Mouse (Mus musculus): ENCODE results near the gene Pcif1. TPM values are rescaled to one million over a fixed set of nuclear protein-coding genes. Genes with fewer than 3 reads are reported as not detected.
A peak's percentile ranks its signal among the peaks of the same experiment; 100 is the strongest.
"Not testable (repeated sequence)": the region's sequence is repeated elsewhere in the genome, so short reads cannot be mapped to it uniquely, and the experiment has no call there.

The Pcif1 gene
- polyA plus RNA-seq, 1 experiment from 2014 or later = 76.6 TPM

GRCm38 (mm10) chr2:164874239-164874769 is 4.8 kb upstream of the Pcif1 start:
- Histone ChIP-seq H3K27ac (ENCODE audit: low read depth, low read length) (0 out of 2 replicates have a peak overlapping the region, but pooled peaks have one; percentile 44), H3K9me3 (ENCODE audit: control insufficient read depth, low read length) (no peaks in the 10 kb centered on the region), H3K36me3 (ENCODE audit: control insufficient read depth, insufficient read depth, low read length) (no peaks in the 10 kb centered on the region), H3K9ac (ENCODE audit: low read length) (no peak overlapping the region), H3K4me2 (ENCODE audit: low read depth) (no peak overlapping the region), H3K27me3 (ENCODE audit: control insufficient read depth, insufficient read depth, low read length) (no peaks in the 10 kb centered on the region), H3K4me1 (ENCODE audit: control insufficient read depth, insufficient read depth, low read length) (peaks cover 9% of the 10 kb centered on the region; the same call in 1 of the 2 replicates), H3K4me3 (ENCODE audit: low read depth, low read length) (no peak overlapping the region)
- no peak for ATAC-seq (ENCODE audit: insufficient read depth, low FRiP score, low TSS enrichment)
- 8% methylated on average over 1 of the region's 1 CpGs for WGBS
- DNase-seq (ENCODE audit: low spot score) = no peak

- not testable (repeated sequence) for H3K36me3 ChIP-seq (ENCODE audit: control insufficient read depth, insufficient read depth, low read length); H3K4me2 ChIP-seq (ENCODE audit: low read depth); H3K27me3 ChIP-seq (ENCODE audit: control insufficient read depth, insufficient read depth, low read length); ATAC-seq (ENCODE audit: insufficient read depth, low FRiP score, low TSS enrichment); DNase-seq (ENCODE audit: low spot score); H3K27ac ChIP-seq (ENCODE audit: low read depth, low read length); H3K4me3 ChIP-seq (ENCODE audit: low read depth, low read length); H3K9me3 ChIP-seq (ENCODE audit: control insufficient read depth, low read length); H3K9ac ChIP-seq (ENCODE audit: low read length)
- H3K4me1 ChIP-seq (ENCODE audit: control insufficient read depth, insufficient read depth, low read length) = peaks cover 14% of the 10 kb centered on the region
- WGBS = 53% methylated on average over 2 of the region's 2 CpGs
Observed at GRCm38 (mm10) chr2:164875648-164876047, 3.5 kb upstream of the Pcif1 start.

- Histone ChIP-seq H3K4me1 (ENCODE audit: control insufficient read depth, insufficient read depth, low read length) (peaks cover 16% of the 10 kb centered on the region), H3K4me2 (ENCODE audit: low read depth) (peak overlapping the region; percentile 82)
- not testable (repeated sequence) for H3K9me3 ChIP-seq (ENCODE audit: control insufficient read depth, low read length); H3K9ac ChIP-seq (ENCODE audit: low read length); DNase-seq (ENCODE audit: low spot score); H3K36me3 ChIP-seq (ENCODE audit: control insufficient read depth, insufficient read depth, low read length); ATAC-seq (ENCODE audit: insufficient read depth, low FRiP score, low TSS enrichment); H3K27me3 ChIP-seq (ENCODE audit: control insufficient read depth, insufficient read depth, low read length); H3K27ac ChIP-seq (ENCODE audit: low read depth, low read length); H3K4me3 ChIP-seq (ENCODE audit: low read depth, low read length)
- WGBS = 75% methylated on average over 11 of the region's 11 CpGs
Observed at GRCm38 (mm10) chr2:164877376-164878215, 1.5 kb upstream of the Pcif1 start.

GRCm38 (mm10) chr2:164878509-164879227 is 436 bp upstream of the Pcif1 start:
- H3K27me3 ChIP-seq (ENCODE audit: control insufficient read depth, insufficient read depth, low read length) = no peaks in the 10 kb centered on the region
- 1% methylated on average over 28 of the region's 28 CpGs for WGBS
- H3K4me3 ChIP-seq (ENCODE audit: low read depth, low read length) = peak overlapping the region; percentile 94
- peak overlapping the region; percentile 82 for H3K4me2 ChIP-seq (ENCODE audit: low read depth)
- H3K9ac ChIP-seq (ENCODE audit: low read length) = peak overlapping the region; percentile 100
- peaks cover 16% of the 10 kb centered on the region for H3K4me1 ChIP-seq (ENCODE audit: control insufficient read depth, insufficient read depth, low read length)
- no peaks in the 10 kb centered on the region for H3K36me3 ChIP-seq (ENCODE audit: control insufficient read depth, insufficient read depth, low read length)
- H3K9me3 ChIP-seq (ENCODE audit: control insufficient read depth, low read length) = no peaks in the 10 kb centered on the region
- ATAC-seq (ENCODE audit: insufficient read depth, low FRiP score, low TSS enrichment) (peak; percentile 61), DNase-seq (ENCODE audit: low spot score) (peak; percentile 52)
- H3K27ac ChIP-seq (ENCODE audit: low read depth, low read length) = peak overlapping the region; percentile 100

- Histone ChIP-seq H3K9ac (ENCODE audit: low read length) (peak overlapping the region; percentile 100), H3K9me3 (ENCODE audit: control insufficient read depth, low read length) (no peaks in the 10 kb centered on the region), H3K36me3 (ENCODE audit: control insufficient read depth, insufficient read depth, low read length) (peaks cover 2% of the 10 kb centered on the region; the same call in 1 of the 2 replicates), H3K27ac (ENCODE audit: low read depth, low read length) (peak overlapping the region; percentile 100), H3K4me1 (ENCODE audit: control insufficient read depth, insufficient read depth, low read length) (peaks cover 11% of the 10 kb centered on the region), H3K4me3 (ENCODE audit: low read depth, low read length) (peak overlapping the region; percentile 94), H3K27me3 (ENCODE audit: control insufficient read depth, insufficient read depth, low read length) (no peaks in the 10 kb centered on the region), H3K4me2 (ENCODE audit: low read depth) (peak overlapping the region; percentile 82)
- ATAC-seq (ENCODE audit: insufficient read depth, low FRiP score, low TSS enrichment) (peak; percentile 80), DNase-seq (ENCODE audit: low spot score) (peak; percentile 97)
- WGBS = under 1% methylated on average over 45 of the region's 72 CpGs
Observed at GRCm38 (mm10) chr2:164879568-164880277, 619 bp downstream of the Pcif1 start.

GRCm38 (mm10) chr2:164882619-164883018 is 3.5 kb downstream of the Pcif1 start:
- WGBS = 50% methylated on average over 9 of the region's 9 CpGs
- H3K36me3 ChIP-seq (ENCODE audit: control insufficient read depth, insufficient read depth, low read length) = peaks cover 12% of the 10 kb centered on the region
- DNase-seq (ENCODE audit: low spot score) = peak; percentile 60
- H3K9me3 ChIP-seq (ENCODE audit: control insufficient read depth, low read length) = no peaks in the 10 kb centered on the region
- H3K4me3 ChIP-seq (ENCODE audit: low read depth, low read length) = no peak overlapping the region
- no peak for ATAC-seq (ENCODE audit: insufficient read depth, low FRiP score, low TSS enrichment)
- no peak overlapping the region for H3K4me2 ChIP-seq (ENCODE audit: low read depth)
- H3K27me3 ChIP-seq (ENCODE audit: control insufficient read depth, insufficient read depth, low read length) = no peaks in the 10 kb centered on the region
- H3K27ac ChIP-seq (ENCODE audit: low read depth, low read length) = 0 out of 2 replicates have a peak overlapping the region, but pooled peaks have one; percentile 72
- H3K9ac ChIP-seq (ENCODE audit: low read length) = no peak overlapping the region
- peaks cover 11% of the 10 kb centered on the region for H3K4me1 ChIP-seq (ENCODE audit: control insufficient read depth, insufficient read depth, low read length)

- peaks cover under 1% of the 10 kb centered on the region; the same call in 1 of the 2 replicates for H3K4me1 ChIP-seq (ENCODE audit: control insufficient read depth, insufficient read depth, low read length)
- WGBS = 93% methylated on average over 7 of the region's 7 CpGs
- peaks cover 31% of the 10 kb centered on the region for H3K36me3 ChIP-seq (ENCODE audit: control insufficient read depth, insufficient read depth, low read length)
- no peak overlapping the region for H3K4me2 ChIP-seq (ENCODE audit: low read depth)
- no peak overlapping the region for H3K9ac ChIP-seq (ENCODE audit: low read length)
- H3K4me3 ChIP-seq (ENCODE audit: low read depth, low read length) = no peak overlapping the region
- H3K27me3 ChIP-seq (ENCODE audit: control insufficient read depth, insufficient read depth, low read length) = no peaks in the 10 kb centered on the region
- no peaks in the 10 kb centered on the region for H3K9me3 ChIP-seq (ENCODE audit: control insufficient read depth, low read length)
- ATAC-seq (ENCODE audit: insufficient read depth, low FRiP score, low TSS enrichment) (no peak), DNase-seq (ENCODE audit: low spot score) (no peak)
- no peak overlapping the region for H3K27ac ChIP-seq (ENCODE audit: low read depth, low read length)
Observed at GRCm38 (mm10) chr2:164885788-164886187, 6.7 kb downstream of the Pcif1 start.

GRCm38 (mm10) chr2:164886617-164887016 is 7.5 kb downstream of the Pcif1 start:
- H3K9ac ChIP-seq (ENCODE audit: low read length) = no peak overlapping the region
- WGBS = 93% methylated on average over 10 of the region's 10 CpGs
- ATAC-seq (ENCODE audit: insufficient read depth, low FRiP score, low TSS enrichment) = no peak

More at GRCm38 (mm10) chr2:164886617-164887016, 7.5 kb downstream of the Pcif1 start:
- Histone ChIP-seq H3K4me3 (ENCODE audit: low read depth, low read length) (no peak overlapping the region), H3K4me1 (ENCODE audit: control insufficient read depth, insufficient read depth, low read length) (no peaks in the 10 kb centered on the region), H3K27ac (ENCODE audit: low read depth, low read length) (no peak overlapping the region), H3K36me3 (ENCODE audit: control insufficient read depth, insufficient read depth, low read length) (peaks cover 39% of the 10 kb centered on the region), H3K9me3 (ENCODE audit: control insufficient read depth, low read length) (no peaks in the 10 kb centered on the region), H3K27me3 (ENCODE audit: control insufficient read depth, insufficient read depth, low read length) (no peaks in the 10 kb centered on the region), H3K4me2 (ENCODE audit: low read depth) (no peak overlapping the region)
- no peak for DNase-seq (ENCODE audit: low spot score)

Measured in neural tube, embryonic 11.5 days (tissue).